15 mouse cellular contexts compared by ENCODE assay signal in genomic region chr1:166821146-166821545, GRCm38 (mm10).
DNase-seq lines count a peak whose midpoint lies in the region; ATAC-seq and TF ChIP-seq lines count a peak whose summit lies in the region.
"Had no signal": no experiment of that assay in that cellular context is flagged by ENCODE, and none has a peak within 500 bp of the region (broad histone marks: within the 10 kb centered on the region; RNA-seq: fewer than 3 reads in every experiment).

No protein-coding gene starts in this region.

- DNase-seq in heart, adult 2 months, result no peak
- DNase-seq in heart, adult 11 months, result no peak
- no peak for DNase-seq in midbrain, postnatal 0 days (ENCODE audit: low spot score)
- no peak for DNase-seq in midbrain, embryonic 11.5 days (ENCODE audit: low spot score, missing footprints)
- DNase-seq in ZHBTc4 (ENCODE audit: low read depth, low spot score), result peak; percentile 58
- DNase-seq in stomach, postnatal 0 days (ENCODE audit: low spot score), result no peak
- no peak for DNase-seq in urinary bladder, postnatal 36 days (ENCODE audit: low spot score in 2 of 2)
- no peak for DNase-seq in thymus, postnatal 10 days (ENCODE audit: low spot score in 2 of 2)
- DNase-seq: gastrocnemius, postnatal 25 days; kidney, postnatal 25 days; liver, embryonic 13.5 days; right cerebral cortex, postnatal 4 days had no signal

- ATAC-seq in midbrain, postnatal 0 days (ENCODE audit: low FRiP score), result no peak
- no peak for ATAC-seq in midbrain, embryonic 11.5 days (ENCODE audit: low FRiP score)
- no peak for ATAC-seq in stomach, postnatal 0 days (ENCODE audit: low FRiP score, low TSS enrichment)
- ATAC-seq: hindbrain, embryonic 16.5 days had no signal

- no peak overlapping the region for H3K4me2 ChIP-seq in midbrain, postnatal 0 days (ENCODE audit: low read depth, low read length, poor library complexity, severe bottlenecking)
- H3K4me2 ChIP-seq in midbrain, embryonic 11.5 days, result no peak overlapping the region
- no peak overlapping the region for H3K4me2 ChIP-seq in stomach, postnatal 0 days (replicated peaks; ENCODE audit: low read depth)
- H3K4me2 ChIP-seq: liver, embryonic 13.5 days had no signal

- no peak for TF ChIP-seq EP300 in heart, adult 2 months (IDR thresholded peaks at IDR 0.05; ENCODE audit: insufficient read depth, low read depth, low read length)
- no peak for TF ChIP-seq EP300 in stomach, postnatal 0 days (optimal IDR thresholded peaks at IDR 0.05)

- peaks cover 4% of the 10 kb centered on the region for H3K4me1 ChIP-seq in heart, adult 2 months (ENCODE audit: control insufficient read depth, insufficient read depth, low read length)
- no peaks in the 10 kb centered on the region for H3K4me1 ChIP-seq in midbrain, postnatal 0 days (ENCODE audit: insufficient read depth, low read length)
- no peaks in the 10 kb centered on the region for H3K4me1 ChIP-seq in midbrain, embryonic 11.5 days (ENCODE audit: control insufficient read depth, insufficient read depth, low read length)
- H3K4me1 ChIP-seq in stomach, postnatal 0 days (replicated peaks; ENCODE audit: control insufficient read depth, insufficient read depth), result no peaks in the 10 kb centered on the region
- H3K4me1 ChIP-seq: liver, embryonic 13.5 days had no signal

- H3K9ac ChIP-seq in heart, adult 2 months (ENCODE audit: low read depth, low read length), result no peak overlapping the region
- H3K9ac ChIP-seq in midbrain, postnatal 0 days (replicated peaks; ENCODE audit: low read length, poor library complexity, severe bottlenecking), result no peak overlapping the region
- H3K9ac ChIP-seq in midbrain, embryonic 11.5 days (ENCODE audit: low read length), result no peak overlapping the region
- no peak overlapping the region for H3K9ac ChIP-seq in stomach, postnatal 0 days (ENCODE audit: low read length)
- H3K9ac ChIP-seq: liver, embryonic 13.5 days had no signal

- intact Hi-C loops in heart, adult 2 months (cut with DNase I), result no loop called here

- H3K79me2 ChIP-seq in heart, adult 2 months (replicated peaks; ENCODE audit: control insufficient read depth, insufficient read depth, low read length), result no peaks in the 10 kb centered on the region

- peak; percentile 56 for TF ChIP-seq CTCF in heart, adult 2 months (IDR thresholded peaks at IDR 0.05)
- TF ChIP-seq CTCF in midbrain, postnatal 0 days (IDR thresholded peaks at IDR 0.05), result peak; percentile 36
- peak; percentile 28; the same call in 1 of the 2 replicates for TF ChIP-seq CTCF in stomach, postnatal 0 days (IDR thresholded peaks at IDR 0.05; ENCODE audit: low read depth)

- no peak overlapping the region for H3K27ac ChIP-seq in heart, adult 2 months
- H3K27ac ChIP-seq in midbrain, postnatal 0 days (ENCODE audit: low read depth, low read length), result no peak overlapping the region
- H3K27ac ChIP-seq in midbrain, embryonic 11.5 days (ENCODE audit: low read depth, low read length), result no peak overlapping the region
- no peak overlapping the region for H3K27ac ChIP-seq in stomach, postnatal 0 days (replicated peaks)
- H3K27ac ChIP-seq: left cerebral cortex, adult 2 months; liver, embryonic 13.5 days had no signal

- 37% methylated on average over 3 of the region's 3 CpGs for WGBS in heart, adult 2 months
- WGBS in midbrain, postnatal 0 days, result 59% methylated on average over 3 of the region's 3 CpGs
- WGBS in midbrain, embryonic 11.5 days, result 41% methylated on average over 3 of the region's 3 CpGs
- 43% methylated on average over 3 of the region's 3 CpGs for WGBS in stomach, postnatal 0 days

- no peak overlapping the region for H3K4me3 ChIP-seq in heart, adult 2 months
- H3K4me3 ChIP-seq in midbrain, postnatal 0 days (ENCODE audit: low read depth, low read length), result no peak overlapping the region
- no peak overlapping the region for H3K4me3 ChIP-seq in midbrain, embryonic 11.5 days (ENCODE audit: low read depth, low read length)
- H3K4me3 ChIP-seq in stomach, postnatal 0 days (ENCODE audit: low read depth, low read length), result no peak overlapping the region
- H3K4me3 ChIP-seq: left cerebral cortex, adult 2 months; liver, embryonic 13.5 days; megakaryocyte, embryonic 14.5 days had no signal

- H3K27me3 ChIP-seq in heart, adult 2 months (ENCODE audit: control insufficient read depth, insufficient read depth, low read length), result no peaks in the 10 kb centered on the region
- H3K27me3 ChIP-seq in midbrain, postnatal 0 days (ENCODE audit: insufficient read depth, low read length), result no peaks in the 10 kb centered on the region
- no peaks in the 10 kb centered on the region for H3K27me3 ChIP-seq in midbrain, embryonic 11.5 days (ENCODE audit: control insufficient read depth, insufficient read depth, low read length)
- no peaks in the 10 kb centered on the region for H3K27me3 ChIP-seq in stomach, postnatal 0 days (ENCODE audit: control insufficient read depth, insufficient read depth, low read length)
- H3K27me3 ChIP-seq: liver, embryonic 13.5 days; megakaryocyte, embryonic 14.5 days had no signal

- no peaks in the 10 kb centered on the region for H3K9me3 ChIP-seq in midbrain, postnatal 0 days (ENCODE audit: low read length)
- H3K9me3 ChIP-seq in midbrain, embryonic 11.5 days (ENCODE audit: control insufficient read depth, low read length), result no peaks in the 10 kb centered on the region
- H3K9me3 ChIP-seq in stomach, postnatal 0 days (ENCODE audit: control insufficient read depth, low read length), result no peaks in the 10 kb centered on the region
- H3K9me3 ChIP-seq: liver, embryonic 13.5 days; megakaryocyte, embryonic 14.5 days had no signal

- no peak for TF ChIP-seq POLR2A in heart, adult 2 months (IDR thresholded peaks at IDR 0.05; ENCODE audit: insufficient read depth, low read depth, low read length)

- peaks cover 2% of the 10 kb centered on the region; the same call in 1 of the 2 replicates for H3K36me3 ChIP-seq in heart, adult 2 months (ENCODE audit: control insufficient read depth, insufficient read depth, low read length)
- H3K36me3 ChIP-seq in midbrain, postnatal 0 days (ENCODE audit: insufficient read depth, low read length), result no peaks in the 10 kb centered on the region
- no peaks in the 10 kb centered on the region for H3K36me3 ChIP-seq in midbrain, embryonic 11.5 days (ENCODE audit: control insufficient read depth, insufficient read depth, low read length)
- H3K36me3 ChIP-seq in stomach, postnatal 0 days (ENCODE audit: control insufficient read depth, insufficient read depth, low read length), result no peaks in the 10 kb centered on the region
- H3K36me3 ChIP-seq: liver, embryonic 13.5 days had no signal
